Mouse (Mus musculus) cerebellum, adult 2 months (tissue): ENCODE measurements around the gene 1700022I11Rik. TPM values are rescaled to one million over a fixed set of nuclear protein-coding genes. Genes with fewer than 3 reads are reported as not detected.

Experiments
- DNase-seq, 2 experiments: peaks; one replicate each; pipeline ENCODE4 v3.0.0; 2021
- H3K27ac ChIP-seq: fragments of 200-500 bp; 2 replicates; pipeline ENCODE4 v1.5.1; 2012; ENCODE audit warnings: low read length, control low read depth, inconsistent platforms; ENCODE audit not compliant: insufficient read depth
- H3K27me3 ChIP-seq: fragments of 200-500 bp; 2 replicates; pipeline ENCODE4 v1.6.1; 2012; ENCODE audit warnings: inconsistent platforms, mild to moderate bottlenecking, low read length, moderate library complexity; ENCODE audit not compliant: control insufficient read depth, insufficient read depth
- H3K4me1 ChIP-seq: fragments of 200-500 bp; 2 replicates; pipeline ENCODE4 v1.6.1; 2011; ENCODE audit warnings: low read length; ENCODE audit not compliant: control insufficient read depth, insufficient read depth
- H3K4me3 ChIP-seq: fragments of 200-500 bp; replicated peaks from 2 replicates; pipeline ENCODE3; 2011; ENCODE audit warnings: mild to moderate bottlenecking, low read depth, low read length, control low read depth; ENCODE audit not compliant: insufficient read depth
- CTCF ChIP-seq: fragments of 200-500 bp; IDR thresholded peaks from 2 replicates; pipeline ENCODE4 v1.5.1; 2011; ENCODE audit warnings: low read depth, mild to moderate bottlenecking, control low read depth, low read length, moderate library complexity, borderline replicate concordance; ENCODE audit not compliant: insufficient read depth
- POLR2A ChIP-seq: fragments of 200-500 bp; IDR thresholded peaks from 2 replicates; pipeline ENCODE4 v1.6.1; 2011; ENCODE audit warnings: low read length, control low read depth, borderline replicate concordance; ENCODE audit not compliant: insufficient read depth
- WGBS: fragments of 180-500 bp; shearing (Covaris S2); methylation state at CpG from one replicate; pipeline ENCODE4 v1.1.7; 2018; 5-methylcytosine and 5-hydroxymethylcytosine counted together
- polyA plus RNA-seq: library from polyadenylated mRNA; depleted of rRNA; stranded (reverse); fragments of >200 nt; gene quantifications from 2 replicates; pipeline ENCODE4 v1.2.3, GENCODE M21; 2012

Gene 1700022I11Rik
- polyA plus RNA-seq, 1 experiment = not detected

DNA sequence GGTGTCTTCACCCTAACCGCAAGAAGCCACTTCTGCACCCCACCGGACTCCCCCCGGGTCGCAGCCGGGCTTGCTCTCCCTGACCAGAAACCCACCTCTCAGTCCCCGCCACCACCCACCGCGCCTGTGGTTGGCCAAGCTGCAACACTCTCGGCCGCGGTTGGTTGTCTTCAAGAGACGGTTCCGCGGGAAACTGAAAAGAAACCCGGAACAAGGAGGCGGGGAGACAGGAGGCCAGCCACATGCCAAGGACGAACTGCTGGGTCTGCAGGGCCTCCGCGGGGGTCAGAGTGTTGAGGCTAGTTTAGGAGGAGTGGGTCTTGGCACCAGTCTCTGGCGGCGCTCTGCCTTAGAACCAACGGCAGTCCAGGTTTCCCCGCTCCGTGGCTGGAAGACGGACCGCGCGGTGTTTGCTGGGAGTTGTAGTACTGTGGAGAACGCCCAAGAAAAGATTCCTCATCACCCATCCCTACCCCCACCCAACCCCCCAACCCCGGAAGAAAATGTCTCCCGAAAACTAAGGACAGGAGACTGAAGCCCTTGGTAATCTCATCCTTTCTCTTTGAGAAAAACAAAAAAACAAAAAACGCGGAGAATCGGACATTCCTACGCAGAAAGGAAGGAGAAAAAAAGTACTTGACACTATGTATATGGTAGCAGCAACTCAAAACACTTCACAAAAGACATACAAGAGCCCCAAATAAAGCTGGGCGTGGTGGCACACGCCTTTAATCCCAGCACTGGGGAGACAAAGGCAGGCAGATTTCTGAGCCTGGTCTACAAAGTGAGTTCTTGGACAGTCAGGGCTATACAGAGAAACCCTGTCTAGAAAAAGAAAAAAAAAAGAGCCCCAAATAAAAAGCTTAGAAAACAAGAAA lies 41.0 kb downstream of the 1700022I11Rik start, which contains the start of gene Fancg:
TSS of gene Fancg (minus strand) at position 346 of the 878 bp plus-strand sequence.
- H3K27me3 ChIP-seq = no peaks in the 10 kb centered on the region
- no peaks in the 10 kb centered on the region; the same call in 1 of the 2 replicates for H3K4me1 ChIP-seq
- H3K27ac ChIP-seq = peak within 1 kb of the TSS; percentile 17; the same call in 1 of the 2 replicates
- DNase-seq = peak; percentile 83 to 84
- H3K4me3 ChIP-seq = peak within 1 kb of the TSS; percentile 96
- peak; percentile 45; the same call in 1 of the 2 replicates for TF ChIP-seq POLR2A
- no peak for TF ChIP-seq CTCF
- under 1% methylated on average over 37 of the region's 37 CpGs for WGBS

DNA sequence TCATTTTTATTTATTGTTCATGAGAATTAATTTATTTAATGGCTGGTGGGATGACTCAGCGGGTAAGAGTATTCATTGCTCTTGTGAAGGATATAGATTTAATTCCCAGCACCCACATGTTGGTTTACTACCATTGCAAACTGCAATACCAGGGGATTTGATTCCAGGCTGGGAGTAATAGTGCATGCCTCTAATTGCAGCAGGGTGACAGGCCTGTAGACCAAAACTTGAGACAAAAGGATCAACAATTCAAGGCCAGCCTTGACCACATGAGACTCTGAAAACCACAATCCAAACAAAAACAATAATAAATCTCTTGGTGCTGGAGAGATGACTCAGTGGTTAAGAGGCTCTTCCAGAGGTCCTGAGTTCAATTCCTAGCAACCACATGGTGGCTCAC lies 42.7 kb downstream of the 1700022I11Rik start:
- no peaks in the 10 kb centered on the region; the same call in 1 of the 2 replicates for H3K4me1 ChIP-seq
- no peak overlapping the region for H3K4me3 ChIP-seq
- no peak overlapping the region for H3K27ac ChIP-seq
- WGBS = 100% methylated on average over 1 of the region's 1 CpGs
- no peaks in the 10 kb centered on the region for H3K27me3 ChIP-seq
- no peak for TF ChIP-seq POLR2A
- TF ChIP-seq CTCF = no peak
- no peak for DNase-seq

DNA sequence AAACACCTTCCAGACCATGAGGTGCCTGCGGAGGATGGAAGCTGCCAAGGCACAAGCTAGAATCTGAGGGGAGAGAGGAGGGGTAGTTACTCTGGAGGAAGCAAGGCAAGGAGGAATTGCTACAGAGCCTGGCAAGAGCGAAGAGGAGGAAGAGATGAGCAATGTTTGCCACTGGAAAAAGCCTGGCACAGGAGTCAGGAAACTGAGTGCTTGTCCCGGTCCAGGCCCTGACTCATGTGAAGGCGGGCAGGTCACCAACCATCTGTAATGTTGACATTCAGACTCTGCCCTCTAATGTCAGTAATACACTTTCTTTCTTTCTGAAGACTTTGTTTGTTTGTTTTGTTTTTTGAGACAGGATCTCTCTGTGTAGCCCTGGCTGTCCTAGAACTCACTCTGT lies 48.8 kb downstream of the 1700022I11Rik start:
- no peak for DNase-seq
- peaks cover under 1% of the 10 kb centered on the region for H3K4me1 ChIP-seq
- no peaks in the 10 kb centered on the region for H3K27me3 ChIP-seq
- H3K27ac ChIP-seq = no peak overlapping the region
- TF ChIP-seq CTCF (no peak), POLR2A (no peak)
- WGBS = 90% methylated on average over 4 of the region's 4 CpGs
- H3K4me3 ChIP-seq = no peak overlapping the region

DNA sequence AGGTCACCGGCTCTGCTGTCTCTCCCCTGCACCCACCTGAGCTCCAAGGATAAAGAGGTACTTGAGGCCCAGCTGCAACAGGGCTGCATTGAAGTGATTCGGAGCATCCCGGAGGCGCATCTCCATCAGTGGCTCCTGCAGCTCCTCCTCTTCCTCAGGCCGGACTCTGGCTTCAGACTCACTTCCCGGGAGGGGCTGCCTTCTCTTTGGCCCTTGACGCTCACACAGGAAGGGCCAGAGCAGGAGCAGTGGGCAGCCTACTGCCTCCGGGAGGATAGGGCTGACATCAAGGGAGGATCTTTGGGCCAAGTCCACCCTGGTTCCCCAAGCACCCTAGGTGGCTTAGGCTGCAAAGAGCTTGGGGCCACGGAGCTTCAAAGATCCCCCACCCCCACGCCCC lies 49.8 kb downstream of the 1700022I11Rik start:
- WGBS = 90% methylated on average over 10 of the region's 10 CpGs
- Histone ChIP-seq H3K4me1 (peaks cover 9% of the 10 kb centered on the region), H3K27me3 (no peaks in the 10 kb centered on the region), H3K4me3 (no peak overlapping the region), H3K27ac (no peak overlapping the region)
- TF ChIP-seq CTCF (no peak), POLR2A (no peak)
- DNase-seq = no peak

DNA sequence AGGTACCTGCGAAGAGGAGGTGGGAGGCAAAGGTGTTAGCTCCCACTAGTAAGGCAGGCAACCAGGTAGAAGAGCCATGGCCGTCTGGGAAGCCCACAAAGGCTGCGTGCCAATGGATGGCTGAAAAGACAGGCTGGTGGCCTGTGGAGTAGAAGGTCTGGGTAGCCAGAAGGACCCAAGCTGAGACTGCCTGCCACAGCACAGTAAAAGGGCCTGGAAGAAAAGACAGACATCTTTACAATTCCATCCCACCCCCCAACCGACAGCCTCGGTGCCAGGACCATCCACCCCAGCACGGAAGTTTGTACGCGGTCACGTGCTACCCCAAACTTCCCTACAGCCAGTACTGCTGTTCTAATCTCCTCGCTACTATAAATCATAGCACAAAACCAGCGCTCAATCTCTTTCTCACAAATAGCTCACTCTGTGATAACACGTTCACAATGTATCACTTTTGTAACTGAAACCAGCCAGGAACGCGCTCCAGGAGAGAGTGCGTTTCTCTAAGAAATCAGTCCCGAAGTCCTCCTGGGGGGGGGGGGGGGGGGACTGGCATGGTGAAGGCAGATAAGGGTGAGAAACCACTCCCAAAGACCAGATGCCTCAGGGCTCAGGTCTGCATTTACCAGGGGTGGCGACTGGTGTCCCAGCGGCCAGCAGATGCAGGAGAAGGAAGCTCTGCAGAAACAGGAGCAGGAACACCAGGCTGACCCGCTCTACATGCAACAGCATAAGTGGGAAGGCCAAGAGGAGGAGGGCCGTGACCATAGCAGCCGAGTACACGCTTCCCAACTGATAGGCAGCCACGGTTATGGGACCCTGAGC lies 50.4 kb downstream of the 1700022I11Rik start:
- TF ChIP-seq POLR2A (no peak), CTCF (no peak)
- Histone ChIP-seq H3K27ac (no peak overlapping the region), H3K4me1 (peaks cover 13% of the 10 kb centered on the region), H3K4me3 (no peak overlapping the region), H3K27me3 (no peaks in the 10 kb centered on the region)
- no peak for DNase-seq
- 89% methylated on average over 23 of the region's 23 CpGs for WGBS

DNA sequence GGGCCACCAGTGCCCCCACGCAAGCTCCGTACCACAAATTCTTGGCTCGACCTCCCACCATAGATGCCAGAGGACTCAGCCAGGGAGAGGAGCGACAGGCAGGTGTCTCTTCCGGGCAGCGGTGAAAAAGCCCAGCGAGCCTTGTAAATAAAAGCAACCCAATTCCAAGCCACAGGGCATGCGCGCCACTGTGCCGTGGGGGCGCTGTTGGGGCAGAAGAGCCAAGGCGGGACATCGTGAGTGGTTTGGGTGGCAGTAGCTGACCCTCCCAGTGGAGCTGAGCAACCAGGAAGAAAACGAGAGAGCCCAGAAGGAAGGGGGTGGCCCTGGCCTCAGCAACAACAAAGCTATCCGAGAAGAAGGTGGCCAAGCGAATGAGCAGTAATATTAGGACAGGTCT lies 51.5 kb downstream of the 1700022I11Rik start:
- Histone ChIP-seq H3K4me3 (no peak overlapping the region), H3K4me1 (peaks cover 13% of the 10 kb centered on the region), H3K27ac (no peak overlapping the region), H3K27me3 (no peaks in the 10 kb centered on the region)
- WGBS = 61% methylated on average over 16 of the region's 16 CpGs
- TF ChIP-seq CTCF = no peak
- no peak for TF ChIP-seq POLR2A
- no peak for DNase-seq

DNA sequence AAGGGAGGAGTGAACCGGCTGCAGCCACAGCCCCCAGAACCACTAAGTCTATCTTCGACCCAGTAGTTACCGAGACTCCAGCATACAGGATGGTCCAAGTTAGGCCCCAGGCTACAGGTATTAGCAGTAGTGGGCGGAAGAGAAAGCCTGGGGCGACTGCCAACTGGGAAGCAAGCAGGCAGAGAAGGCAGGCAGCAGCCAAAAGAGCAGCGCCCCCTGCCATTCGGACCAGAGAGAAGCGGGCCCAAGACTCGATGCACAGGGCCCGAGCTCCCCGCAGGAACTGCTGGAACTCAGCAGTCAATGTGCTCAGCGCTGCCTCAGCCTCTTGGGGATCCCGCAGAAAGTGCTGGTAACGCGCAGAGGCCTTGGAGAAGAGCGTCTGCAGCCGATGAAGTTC lies 51.9 kb downstream of the 1700022I11Rik start:
- peak in 1 of 2 experiments; percentile 46 for DNase-seq
- WGBS = 45% methylated on average over 17 of the region's 17 CpGs
- peaks cover 13% of the 10 kb centered on the region for H3K4me1 ChIP-seq
- TF ChIP-seq CTCF (no peak), POLR2A (no peak)
- no peaks in the 10 kb centered on the region for H3K27me3 ChIP-seq
- H3K4me3 ChIP-seq = no peak overlapping the region
- H3K27ac ChIP-seq = no peak overlapping the region

DNA sequence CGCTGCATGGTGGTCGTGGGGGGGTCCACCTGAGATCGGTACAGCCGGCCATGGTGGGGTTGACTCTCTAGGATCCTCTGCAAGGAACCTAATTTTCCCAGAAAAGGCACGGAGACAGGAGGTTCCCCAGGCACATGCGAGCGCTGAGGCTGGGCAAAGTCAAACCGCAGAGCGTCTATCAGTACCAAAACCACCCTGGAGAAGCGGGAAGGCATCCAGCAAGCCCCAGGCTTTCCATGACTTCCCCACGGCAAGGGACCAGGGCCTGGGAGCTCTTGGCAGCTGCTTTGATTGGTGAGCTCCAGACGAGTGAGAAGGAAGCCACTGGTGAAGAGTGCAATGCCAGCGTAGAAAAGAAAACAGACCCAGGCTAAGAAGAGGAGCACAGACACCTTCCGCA lies 55.3 kb downstream of the 1700022I11Rik start:
- peak in 1 of 2 experiments; percentile 57 for DNase-seq
- peak overlapping the region; percentile 17 for H3K27ac ChIP-seq
- H3K4me3 ChIP-seq = peak overlapping the region; percentile 90
- H3K4me1 ChIP-seq = peaks cover 13% of the 10 kb centered on the region
- H3K27me3 ChIP-seq = no peaks in the 10 kb centered on the region
- WGBS = 18% methylated on average over 14 of the region's 14 CpGs
- TF ChIP-seq CTCF (no peak), POLR2A (no peak)
